Mouse (Mus musculus) spleen, adult 18-20 months (tissue): ENCODE data around the gene Vmn1r149.
"Not testable (repeated sequence)": the region's sequence is repeated elsewhere in the genome, so short reads cannot be mapped to it uniquely, and the experiment has no call there.

ENCODE experiments used
- DNase-seq, 2 experiments: peaks; one replicate each; pipeline ENCODE4 v3.0.0; 2022; ENCODE audit warnings: mixed read lengths in 2 of 2

Gene Vmn1r149

DNA sequence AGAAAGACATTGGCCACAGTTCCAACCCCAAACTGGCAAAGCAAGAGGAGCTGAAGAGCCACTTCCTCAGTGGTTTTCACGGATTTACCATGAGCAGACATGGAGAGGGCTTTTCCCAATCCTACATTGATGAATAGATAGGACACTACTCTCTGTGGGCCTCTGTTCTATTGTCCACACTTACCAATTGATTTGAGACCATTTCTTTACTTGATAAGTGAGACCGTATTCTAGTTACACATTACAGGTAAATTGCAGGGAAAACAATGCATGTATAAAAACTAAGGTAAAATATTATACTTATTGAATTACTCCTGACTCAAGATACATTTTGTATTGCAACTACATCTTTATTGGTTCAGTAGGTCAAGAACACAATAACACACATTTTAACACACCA lies at the start of gene Vmn1r149:
Gene Vmn1r149, minus strand, starts transcription at position 101 of the 400 bp plus-strand sequence.
- DNase-seq, result not testable (repeated sequence)

DNA sequence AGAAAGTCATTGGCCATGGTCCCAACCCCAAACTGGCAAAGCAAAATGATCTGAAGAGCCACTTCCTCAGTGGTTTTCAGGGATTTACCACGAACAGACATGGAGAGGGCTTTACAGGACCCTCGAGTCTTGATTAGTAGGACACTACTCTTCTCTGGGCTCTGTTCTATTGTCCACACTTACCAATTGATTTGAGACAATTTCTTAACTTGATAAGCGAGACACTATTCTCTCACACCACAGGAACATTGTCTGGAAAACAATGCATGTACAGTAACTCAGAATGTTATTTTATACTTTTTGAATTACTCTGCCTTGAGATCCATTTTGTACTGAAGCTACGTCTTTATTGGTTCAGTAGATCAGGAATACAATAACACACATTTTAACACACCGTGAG lies 25.9 kb upstream of the Vmn1r149 start, which contains the start of gene Gm10665:
Gene Gm10665, minus strand, starts transcription at position 101 of the 400 bp plus-strand sequence.
- DNase-seq, result not testable (repeated sequence)

DNA sequence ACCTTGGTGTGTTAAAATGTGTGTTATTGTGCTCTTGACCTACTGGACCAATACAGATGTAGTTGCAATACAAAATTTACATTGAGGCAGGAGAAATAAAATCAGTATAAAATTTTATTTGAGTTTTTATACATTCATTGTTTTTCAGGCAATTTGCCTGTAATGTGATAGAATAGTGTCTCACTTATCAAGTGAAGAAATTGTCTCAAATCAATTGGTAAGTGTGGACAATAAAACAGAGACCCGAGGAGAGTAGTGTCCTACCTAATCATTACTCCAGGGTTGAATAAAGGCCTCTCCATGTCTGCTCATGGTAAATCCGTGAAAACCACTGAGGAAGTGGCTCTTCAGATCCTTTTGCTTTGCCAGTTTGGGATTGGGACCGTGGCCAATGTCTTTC lies 24.7 kb downstream of the Vmn1r149 start, which contains the start of gene Vmn1r148:
Gene Vmn1r148, plus strand, starts transcription at position 301 of the 400 bp plus-strand sequence.
- DNase-seq, result not testable (repeated sequence)
